Mouse (Mus musculus): Measurements from ENCODE around the gene Snx4.

Snx4 gene

GRCm38 (mm10) chr16:33271824-33272223, 20.6 kb downstream of the Snx4 start:
- no peak for DNase-seq (ENCODE audit: low spot score)

- DNase-seq (ENCODE audit: low spot score) = no peak
These were observed 31.8 kb downstream of the Snx4 start for GRCm38 (mm10) chr16:33283079-33283478.

- DNase-seq (ENCODE audit: low spot score) = no peak
These were observed 37.3 kb downstream of the Snx4 start for GRCm38 (mm10) chr16:33288536-33288935.

GRCm38 (mm10) chr16:33289981-33290380, 38.7 kb downstream of the Snx4 start:
- no peak for DNase-seq (ENCODE audit: low spot score)

GRCm38 (mm10) chr16:33292241-33292640, 41.0 kb downstream of the Snx4 start:
- no peak for DNase-seq (ENCODE audit: low spot score)

GRCm38 (mm10) chr16:33294681-33295080, 43.4 kb downstream of the Snx4 start:
- no peak for DNase-seq (ENCODE audit: low spot score)

GRCm38 (mm10) chr16:33295321-33295720, 44.1 kb downstream of the Snx4 start:
- DNase-seq (ENCODE audit: low spot score) = no peak

- no peak for DNase-seq (ENCODE audit: low spot score)
These were observed 46.3 kb downstream of the Snx4 start for GRCm38 (mm10) chr16:33297493-33297892.

GRCm38 (mm10) chr16:33306633-33307070, 55.4 kb downstream of the Snx4 start:
- DNase-seq (ENCODE audit: low spot score) = peak; percentile 73

- no peak for DNase-seq (ENCODE audit: low spot score)
These were observed 56.5 kb downstream of the Snx4 start for GRCm38 (mm10) chr16:33307761-33308160.

- DNase-seq (ENCODE audit: low spot score) = no peak
These were observed 57.8 kb downstream of the Snx4 start for GRCm38 (mm10) chr16:33309066-33309465.

- DNase-seq (ENCODE audit: low spot score) = no peak
These were observed 64.4 kb downstream of the Snx4 start for GRCm38 (mm10) chr16:33315611-33316010.

GRCm38 (mm10) chr16:33317646-33318045, 66.4 kb downstream of the Snx4 start:
- no peak for DNase-seq (ENCODE audit: low spot score)

- no peak for DNase-seq (ENCODE audit: low spot score)
These were observed 66.8 kb downstream of the Snx4 start for GRCm38 (mm10) chr16:33318059-33318458.

- no peak for DNase-seq (ENCODE audit: low spot score)
These were observed 74.6 kb downstream of the Snx4 start for GRCm38 (mm10) chr16:33325704-33326455.

- no peak for DNase-seq (ENCODE audit: low spot score)
These were observed 75.3 kb downstream of the Snx4 start for GRCm38 (mm10) chr16:33326589-33326988.

GRCm38 (mm10) chr16:33327101-33327500, 75.9 kb downstream of the Snx4 start:
- no peak for DNase-seq (ENCODE audit: low spot score)

- DNase-seq (ENCODE audit: low spot score) = no peak
These were observed 81.8 kb downstream of the Snx4 start for GRCm38 (mm10) chr16:33333015-33333414.

GRCm38 (mm10) chr16:33337177-33337576, 85.9 kb downstream of the Snx4 start:
- DNase-seq (ENCODE audit: low spot score) = peak; percentile 76

GRCm38 (mm10) chr16:33337681-33338080, 86.4 kb downstream of the Snx4 start:
- DNase-seq (ENCODE audit: low spot score) = no peak

- DNase-seq (ENCODE audit: low spot score) = no peak
These were observed 87.2 kb downstream of the Snx4 start for GRCm38 (mm10) chr16:33338492-33338891.

- no peak for DNase-seq (ENCODE audit: low spot score)
These were observed 88.2 kb downstream of the Snx4 start for GRCm38 (mm10) chr16:33339476-33339875.

GRCm38 (mm10) chr16:33342356-33342755, 91.1 kb downstream of the Snx4 start:
- DNase-seq (ENCODE audit: low spot score) = no peak

GRCm38 (mm10) chr16:33343106-33343505, 91.9 kb downstream of the Snx4 start:
- DNase-seq (ENCODE audit: low spot score) = no peak

Data from ovary, postnatal 36 days (tissue).